Mouse (Mus musculus) stomach, postnatal 0 days (tissue): ENCODE results near the gene Ipmk. TPM values are rescaled to one million over a fixed set of nuclear protein-coding genes. Genes with fewer than 3 reads are reported as not detected.

ENCODE experiments used
- ATAC-seq: fragments of 200-750 bp; cut with Nextera tagmentation; 2 replicates; pipeline ENCODE4 v1.8.0; 2017; ENCODE audit not compliant: low FRiP score, low TSS enrichment
- DNase-seq: peaks from one replicate; pipeline ENCODE4 v3.0.0-alpha.2; 2016; ENCODE audit warnings: low spot score
- H3K27ac ChIP-seq: fragments of 300-500 bp; sonication (generic); replicated peaks from 2 replicates; pipeline ENCODE4 v1.5.1; 2014; ENCODE audit warnings: mild to moderate bottlenecking, control low read depth
- H3K27me3 ChIP-seq: fragments of 300-500 bp; sonication (generic); 2 replicates; pipeline ENCODE4 v1.6.1; 2014; ENCODE audit warnings: low read length; ENCODE audit not compliant: control insufficient read depth, insufficient read depth
- H3K36me3 ChIP-seq: fragments of 300-500 bp; sonication (generic); 2 replicates; pipeline ENCODE4 v1.6.1; 2014; ENCODE audit warnings: low read length, mixed read lengths; ENCODE audit not compliant: control insufficient read depth, insufficient read depth
- H3K4me1 ChIP-seq: fragments of 300-500 bp; sonication (generic); replicated peaks from 2 replicates; pipeline ENCODE4 v1.6.1; 2014; ENCODE audit warnings: antibody characterized with exemption; ENCODE audit not compliant: control insufficient read depth, insufficient read depth
- H3K4me2 ChIP-seq: fragments of 300-500 bp; sonication (generic); replicated peaks from 2 replicates; pipeline ENCODE4 v1.6.1; 2014; ENCODE audit warnings: low read depth, mild to moderate bottlenecking, control low read depth, moderate library complexity
- H3K4me3 ChIP-seq: fragments of 300-500 bp; sonication (generic); 2 replicates; pipeline ENCODE4 v1.5.1; 2014; ENCODE audit warnings: low read depth, low read length, control low read depth
- H3K9ac ChIP-seq: fragments of 300-500 bp; sonication (generic); 2 replicates; pipeline ENCODE4 v1.6.1; 2014; ENCODE audit warnings: mild to moderate bottlenecking, low read length, control low read depth, mixed read lengths
- H3K9me3 ChIP-seq: fragments of 300-500 bp; sonication (generic); 2 replicates; pipeline ENCODE4 v1.6.1; 2016; ENCODE audit warnings: low read length; ENCODE audit not compliant: control insufficient read depth
- CTCF ChIP-seq: IDR thresholded peaks from 2 replicates; pipeline ENCODE4 v1.5.1; 2016; ENCODE audit warnings: antibody characterized with exemption, low read depth, mild to moderate bottlenecking, moderate library complexity
- EP300 ChIP-seq: optimal IDR thresholded peaks from 2 replicates; pipeline ENCODE3; 2016; ENCODE audit warnings: antibody characterized with exemption
- WGBS: fragments of 180-500 bp; shearing (Covaris S2); extraction: QIAGEN DNeasy Blood & Tissue Kit; methylation state at CpG from one replicate; pipeline ENCODE4 v1.1.7; 2014; 5-methylcytosine and 5-hydroxymethylcytosine counted together
- polyA plus RNA-seq: library from polyadenylated mRNA; unstranded; fragments of >200 nt; fragmentation: Nextera tagmentation; extraction: Ambion mirVana; gene quantifications from 2 replicates; pipeline ENCODE4 v1.2.1, GENCODE M21; 2015

The Ipmk gene
- polyA plus RNA-seq, 1 experiment from 2014 or later: 9.0 TPM

DNA sequence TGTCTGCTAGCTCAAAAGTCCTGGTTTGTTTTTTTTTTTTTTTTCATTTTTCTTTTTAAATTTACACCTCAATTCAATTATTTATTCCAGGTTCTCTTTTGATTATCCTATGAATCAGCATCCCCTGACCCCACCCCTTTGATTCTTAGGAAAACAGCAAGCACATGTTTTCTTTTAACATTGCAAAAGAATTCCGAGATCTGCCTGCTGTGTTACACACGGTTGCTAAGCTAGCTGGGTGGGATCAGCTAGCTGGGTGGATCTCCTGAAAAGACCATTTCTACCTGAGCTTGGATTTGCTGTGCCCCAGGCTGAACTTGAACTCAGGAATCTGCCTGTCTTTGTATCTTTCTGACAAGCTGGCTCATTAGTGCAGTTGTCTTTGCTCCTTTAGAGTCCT, 1.5 kb upstream of the Ipmk start:
- TF ChIP-seq EP300: no peak
- no peak for TF ChIP-seq CTCF
- H3K9me3 ChIP-seq: no peaks in the 10 kb centered on the region
- H3K4me1 ChIP-seq: peaks cover 5% of the 10 kb centered on the region
- H3K4me3 ChIP-seq: no peak overlapping the region
- no peak overlapping the region for H3K4me2 ChIP-seq
- H3K9ac ChIP-seq: no peak overlapping the region
- ATAC-seq (no peak), DNase-seq (no peak)
- H3K36me3 ChIP-seq: no peaks in the 10 kb centered on the region
- H3K27ac ChIP-seq: no peak overlapping the region
- WGBS: 54% methylated on average over 2 of the region's 2 CpGs
- H3K27me3 ChIP-seq: no peaks in the 10 kb centered on the region

DNA sequence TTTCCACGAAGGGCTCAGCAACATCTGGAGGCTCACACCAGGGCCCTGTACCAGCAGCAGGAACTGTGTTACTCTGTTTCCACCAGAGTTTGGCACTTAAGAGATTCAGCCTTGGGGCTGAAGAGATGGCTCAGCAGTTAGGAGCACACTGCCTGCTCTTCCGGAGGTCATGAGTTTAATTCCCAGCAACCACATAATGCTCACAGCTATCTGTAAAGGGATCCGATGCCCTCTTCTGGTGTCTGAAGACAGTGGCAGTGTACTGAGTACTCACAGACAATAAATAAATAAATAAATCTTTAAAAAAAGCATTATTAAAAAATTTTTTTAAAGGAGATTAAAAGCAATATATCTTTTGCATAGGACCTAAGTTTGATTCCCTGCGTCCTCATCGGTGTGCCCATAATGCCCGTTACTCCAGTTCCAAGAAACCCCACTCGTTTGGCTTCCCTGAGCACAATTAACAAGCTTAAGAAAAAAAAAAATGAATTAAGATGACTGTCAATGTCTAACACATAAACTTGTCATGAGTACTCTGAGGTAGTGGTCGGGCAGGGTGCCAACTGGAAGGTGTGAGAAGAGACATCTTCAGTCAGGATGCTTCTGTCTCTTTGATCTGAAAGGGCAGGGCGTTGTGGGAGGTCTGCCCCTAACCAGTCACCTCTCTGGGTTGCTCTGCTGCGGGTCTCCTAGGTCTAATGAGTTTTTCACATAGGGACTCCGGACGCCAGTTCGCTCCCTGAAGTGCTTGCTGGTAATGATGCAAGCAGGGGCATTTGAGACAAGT, 648 bp upstream of the Ipmk start:
- peak overlapping the region; percentile 84 for H3K4me3 ChIP-seq
- H3K9me3 ChIP-seq: no peaks in the 10 kb centered on the region
- no peaks in the 10 kb centered on the region for H3K27me3 ChIP-seq
- TF ChIP-seq EP300 (no peak), CTCF (peak; percentile 38; the same call in 1 of the 2 replicates)
- peak overlapping the region; percentile 82 for H3K9ac ChIP-seq
- H3K36me3 ChIP-seq: no peaks in the 10 kb centered on the region
- H3K27ac ChIP-seq: peak overlapping the region; percentile 67
- 8% methylated on average over 13 of the region's 13 CpGs for whole genome bisulfite sequencing
- ATAC-seq (no peak), DNase-seq (no peak)
- H3K4me2 ChIP-seq: peak overlapping the region; percentile 96
- peaks cover 5% of the 10 kb centered on the region for H3K4me1 ChIP-seq

DNA sequence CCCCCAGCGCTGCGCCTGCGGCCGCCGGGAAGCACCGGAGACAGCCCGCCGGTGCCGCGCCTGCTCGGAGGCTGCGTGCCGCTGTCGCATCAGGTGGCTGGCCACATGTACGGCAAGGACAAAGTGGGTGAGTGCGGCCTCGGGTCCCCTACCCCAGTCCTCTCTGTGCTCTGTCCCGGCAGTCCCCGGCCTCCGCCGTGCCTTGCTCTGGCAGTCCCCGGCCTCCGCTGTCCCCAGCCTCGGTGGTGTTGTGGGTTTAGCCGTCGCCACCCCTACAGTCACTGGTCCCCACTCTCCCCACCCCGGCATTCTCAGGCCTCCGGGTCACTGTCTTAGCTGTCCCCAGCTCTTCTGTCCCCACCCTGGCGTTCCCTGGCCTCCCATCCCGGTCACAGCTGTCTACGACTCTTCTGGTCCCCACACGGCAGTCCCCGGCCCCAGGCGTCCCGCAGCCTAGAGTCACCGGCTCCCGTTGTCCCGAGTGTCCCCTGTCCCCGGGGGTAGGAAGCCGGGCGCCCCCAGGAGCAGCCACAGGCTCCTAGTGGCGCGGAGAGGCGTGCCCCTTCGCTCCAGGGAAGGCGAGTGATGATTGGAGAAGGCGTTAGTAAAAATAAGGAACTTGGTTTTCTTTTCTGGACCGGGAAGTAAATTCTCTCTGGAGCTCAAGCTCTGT, 537 bp downstream of the Ipmk start:
- TF ChIP-seq CTCF: peak; percentile 11; the same call in 1 of the 2 replicates
- no peak for TF ChIP-seq EP300
- under 1% methylated on average over 45 of the region's 48 CpGs for WGBS
- DNase-seq: peak; percentile 64

DNA sequence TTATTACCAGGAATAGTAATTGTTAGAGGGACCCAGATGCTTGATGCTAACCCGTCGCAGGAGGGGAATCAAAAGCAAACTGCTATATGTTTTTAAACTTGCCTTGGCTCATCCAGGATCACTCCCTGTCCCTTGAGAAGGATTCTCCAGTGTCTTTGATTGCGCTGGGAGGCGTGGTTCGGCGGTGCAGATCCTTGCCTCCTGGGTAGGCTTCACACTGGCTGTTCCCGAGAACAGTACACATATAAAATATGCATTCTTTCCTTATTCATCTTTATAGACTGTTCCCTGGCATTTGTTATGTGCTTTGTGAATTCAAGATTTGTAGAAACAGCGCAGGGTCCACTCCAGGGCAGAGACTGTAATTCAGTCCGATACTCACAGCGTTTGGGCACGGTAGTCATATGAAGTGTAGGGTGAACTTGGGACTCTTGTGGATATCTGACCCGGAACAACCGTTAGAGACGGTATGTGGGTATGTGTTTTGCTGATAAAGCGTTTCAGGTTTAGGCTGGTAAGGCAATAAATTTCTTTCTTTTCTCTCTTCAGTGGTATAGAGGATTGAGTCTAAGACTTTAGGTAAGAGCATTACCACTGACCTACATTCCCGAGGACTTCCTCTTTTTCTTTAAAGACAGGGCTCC, 1.2 kb downstream of the Ipmk start:
- Histone ChIP-seq H3K4me1 (peaks cover 5% of the 10 kb centered on the region), H3K9me3 (no peaks in the 10 kb centered on the region), H3K9ac (peak overlapping the region; percentile 82), H3K27me3 (no peaks in the 10 kb centered on the region), H3K4me3 (peak overlapping the region; percentile 84), H3K4me2 (peak overlapping the region; percentile 96), H3K36me3 (no peaks in the 10 kb centered on the region), H3K27ac (peak overlapping the region; percentile 92)
- ATAC-seq: no peak
- 18% methylated on average over 16 of the region's 16 CpGs for WGBS
- no peak for TF ChIP-seq CTCF
- TF ChIP-seq EP300: no peak
- DNase-seq: no peak

More for the DNA sequence above, 537 bp downstream of the Ipmk start:
- H3K4me1 ChIP-seq: peaks cover 5% of the 10 kb centered on the region
- no peaks in the 10 kb centered on the region for H3K27me3 ChIP-seq
- H3K27ac ChIP-seq: peak overlapping the region; percentile 92
- peak overlapping the region; percentile 96 for H3K4me2 ChIP-seq
- H3K4me3 ChIP-seq: peak overlapping the region; percentile 84
- H3K36me3 ChIP-seq: no peaks in the 10 kb centered on the region
- no peaks in the 10 kb centered on the region for H3K9me3 ChIP-seq
- peak; percentile 53 for ATAC-seq
- peak overlapping the region; percentile 82 for H3K9ac ChIP-seq

DNA sequence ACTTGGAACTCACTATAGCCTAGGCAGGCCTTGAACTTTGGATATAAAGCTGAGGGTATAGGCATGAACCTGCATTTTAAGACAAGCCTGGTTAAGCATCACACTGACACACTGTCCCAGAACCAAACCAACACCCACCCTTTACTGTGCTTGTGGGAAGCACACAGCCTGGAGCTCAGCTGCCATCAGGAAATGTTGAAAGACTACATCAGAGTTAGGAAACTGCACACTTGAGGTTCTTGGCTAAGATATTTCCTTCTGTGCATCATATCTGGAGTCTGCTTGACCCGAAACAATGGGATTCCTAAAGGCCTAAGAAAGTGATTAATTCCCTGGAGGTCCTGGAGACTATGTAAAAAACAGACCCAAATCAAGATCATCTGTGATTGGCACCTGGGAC, 1.7 kb downstream of the Ipmk start:
- Histone ChIP-seq H3K4me2 (peak overlapping the region; percentile 96), H3K27ac (no peak overlapping the region), H3K9ac (no peak overlapping the region), H3K4me1 (peaks cover 5% of the 10 kb centered on the region), H3K4me3 (no peak overlapping the region), H3K9me3 (no peaks in the 10 kb centered on the region), H3K36me3 (no peaks in the 10 kb centered on the region), H3K27me3 (no peaks in the 10 kb centered on the region)
- no peak for ATAC-seq
- WGBS: 87% methylated on average over 1 of the region's 1 CpGs
- DNase-seq: no peak
- TF ChIP-seq EP300: no peak
- no peak for TF ChIP-seq CTCF
